Mouse (Mus musculus) layer of hippocampus, adult 11-12 months (tissue): ENCODE measurements around the gene Cd79b.

Experiments used
- DNase-seq: peaks from one replicate; pipeline ENCODE4 v3.0.0; 2022; ENCODE audit warnings: low spot score

Cd79b gene

GRCm38 (mm10) chr11:106318406-106319366 is 4.1 kb upstream of the Cd79b start:
- DNase-seq = no peak

- no peak for DNase-seq
Measured at GRCm38 (mm10) chr11:106317801-106318200, 3.2 kb upstream of the Cd79b start.

- DNase-seq = no peak
Measured at GRCm38 (mm10) chr11:106316416-106316815, 1.9 kb upstream of the Cd79b start.

GRCm38 (mm10) chr11:106313533-106313932 is 1.0 kb downstream of the Cd79b start:
- no peak for DNase-seq

- no peak for DNase-seq
Measured at GRCm38 (mm10) chr11:106310123-106310522, 4.4 kb downstream of the Cd79b start.

GRCm38 (mm10) chr11:106308162-106308561 is 6.4 kb downstream of the Cd79b start:
- no peak for DNase-seq

- no peak for DNase-seq
Measured at GRCm38 (mm10) chr11:106307432-106307831, 7.1 kb downstream of the Cd79b start.

GRCm38 (mm10) chr11:106306758-106307157 is 7.8 kb downstream of the Cd79b start:
- no peak for DNase-seq

- no peak for DNase-seq
Measured at GRCm38 (mm10) chr11:106306065-106306385, 8.5 kb downstream of the Cd79b start.

- no peak for DNase-seq
Measured at GRCm38 (mm10) chr11:106305348-106306064, 9.1 kb downstream of the Cd79b start.

- peak; percentile 46 for DNase-seq
Measured at GRCm38 (mm10) chr11:106302634-106303033, 11.9 kb downstream of the Cd79b start.

GRCm38 (mm10) chr11:106301765-106302164 is 12.8 kb downstream of the Cd79b start, which contains the start of gene Gh:
Gene Gh (minus strand): TSS chr11:106301865.
- DNase-seq = no peak

- DNase-seq = no peak
Measured at GRCm38 (mm10) chr11:106291861-106292260, 22.7 kb downstream of the Cd79b start.

- DNase-seq = no peak
Measured at GRCm38 (mm10) chr11:106290376-106290775, 24.2 kb downstream of the Cd79b start.

GRCm38 (mm10) chr11:106289369-106289768 is 25.2 kb downstream of the Cd79b start:
- no peak for DNase-seq

GRCm38 (mm10) chr11:106286987-106287386 is 27.6 kb downstream of the Cd79b start:
- DNase-seq = no peak

GRCm38 (mm10) chr11:106286206-106286605 is 28.4 kb downstream of the Cd79b start:
- no peak for DNase-seq

- DNase-seq = no peak
Measured at GRCm38 (mm10) chr11:106284126-106284525, 30.4 kb downstream of the Cd79b start.

- no peak for DNase-seq
Measured at GRCm38 (mm10) chr11:106283371-106283770, 31.2 kb downstream of the Cd79b start.

GRCm38 (mm10) chr11:106282452-106282851 is 32.1 kb downstream of the Cd79b start:
- DNase-seq = no peak

- DNase-seq = peak; percentile 97
Measured at GRCm38 (mm10) chr11:106276454-106276853, 38.1 kb downstream of the Cd79b start, which contains the start of gene Tcam1. Gene Tcam1 (plus strand): TSS chr11:106276672.

GRCm38 (mm10) chr11:106274971-106275411 is 39.6 kb downstream of the Cd79b start:
- DNase-seq = no peak

- no peak for DNase-seq
Measured at GRCm38 (mm10) chr11:106274374-106274773, 40.2 kb downstream of the Cd79b start.
